Mouse (Mus musculus): ENCODE data around the gene D11Wsu47e. TPM values are rescaled to one million over a fixed set of nuclear protein-coding genes. Genes with fewer than 3 reads are reported as not detected.

Gene D11Wsu47e
- polyA plus RNA-seq (2015; fragmentation: Nextera tagmentation; extraction: Ambion mirVana) = 19.2 and 21.5 TPM in 2 replicates

DNA sequence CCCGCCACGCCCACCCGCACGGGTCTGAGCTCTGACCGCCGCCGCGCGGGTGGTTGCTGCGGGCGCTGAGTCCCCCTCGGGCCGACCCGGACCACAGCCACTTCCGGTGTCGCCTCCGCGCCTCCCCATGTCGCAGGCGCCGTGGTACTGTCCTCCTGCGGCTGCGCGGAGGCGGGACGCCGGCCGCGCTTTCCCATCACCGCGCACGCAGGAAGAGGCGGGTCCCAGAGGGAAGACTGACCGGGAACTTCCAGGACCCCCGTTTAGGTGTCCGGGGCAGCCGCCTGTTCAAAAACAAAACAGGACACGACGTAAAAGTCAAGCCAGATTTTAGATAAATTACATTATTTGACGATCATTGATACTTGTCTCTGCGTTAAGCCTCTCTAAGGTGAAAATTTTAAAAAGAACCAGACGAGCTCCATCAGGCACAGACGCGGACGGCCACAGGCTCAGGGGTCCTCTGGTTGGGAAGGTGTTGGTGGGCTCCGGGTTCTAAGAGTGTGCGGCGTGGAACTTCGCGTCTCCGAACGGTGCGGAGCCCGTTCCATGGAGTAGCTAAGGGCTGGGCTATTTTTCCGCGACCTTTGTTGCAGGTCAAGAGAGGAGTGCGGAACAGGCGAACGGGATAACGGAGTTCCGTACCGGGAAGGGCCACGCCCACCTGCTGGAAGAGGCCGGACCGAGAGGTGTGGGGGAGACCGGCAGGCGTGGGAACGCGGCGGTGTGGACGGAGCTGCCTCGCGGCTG is at the start of gene D11Wsu47e, which contains the start of gene Fam104a:
TSS of gene D11Wsu47e (plus strand) at position 456 of the 750 bp plus-strand sequence.
TSS of gene Fam104a (minus strand) at position 199 of the 750 bp plus-strand sequence.
- under 1% methylated on average over 57 of the region's 73 CpGs for WGBS
- ATAC-seq (ENCODE audit: insufficient number of reproducible peaks, low FRiP score, low TSS enrichment, low read depth) = peak; percentile 91
- Histone ChIP-seq H3K27me3 (no peaks in the 10 kb centered on the region), H3K27ac (peak within 1 kb of the TSS; percentile 96), H3K4me2 (peak within 1 kb of the TSS; percentile 74), H3K9ac (peak within 1 kb of the TSS; percentile 96), H3K4me1 (peaks cover 28% of the 10 kb centered on the region), H3K4me3 (peak within 1 kb of the TSS; percentile 96), H3K9me3 (no peaks in the 10 kb centered on the region), H3K36me3 (peaks cover 17% of the 10 kb centered on the region)

DNA sequence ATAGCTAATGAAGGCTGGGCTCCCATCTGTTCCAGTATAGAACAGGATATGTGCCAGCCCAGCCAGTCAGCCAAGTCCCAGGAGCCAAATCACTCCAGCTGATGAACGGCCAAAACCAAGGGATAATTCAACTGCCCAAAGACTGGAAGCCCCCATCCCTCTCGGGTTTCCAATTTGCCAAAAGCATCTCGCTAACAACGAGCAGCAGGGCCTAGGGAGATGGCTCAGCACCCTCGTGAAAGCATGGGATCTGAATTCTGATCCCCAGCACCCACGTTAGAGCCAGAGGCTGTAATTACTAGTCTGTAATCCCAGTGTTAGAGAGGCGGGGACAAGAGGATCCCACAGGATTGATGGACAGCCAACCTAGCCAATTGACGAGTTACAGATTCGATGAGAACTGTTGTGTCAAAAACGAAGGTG is 49.5 kb upstream of the D11Wsu47e start:
- no peak overlapping the region for H3K4me2 ChIP-seq
- no peaks in the 10 kb centered on the region for H3K9me3 ChIP-seq
- H3K27ac ChIP-seq = no peak overlapping the region
- H3K4me1 ChIP-seq = no peaks in the 10 kb centered on the region
- ATAC-seq (ENCODE audit: insufficient number of reproducible peaks, low FRiP score, low TSS enrichment, low read depth) = no peak
- H3K36me3 ChIP-seq = no peaks in the 10 kb centered on the region
- no peaks in the 10 kb centered on the region for H3K27me3 ChIP-seq
- H3K4me3 ChIP-seq = no peak overlapping the region
- H3K9ac ChIP-seq = no peak overlapping the region
- 59% methylated on average over 10 of the region's 10 CpGs for WGBS

GRCm38 (mm10) chr11:113638680-113639079 is 45.5 kb upstream of the D11Wsu47e start:
- no peaks in the 10 kb centered on the region for H3K4me1 ChIP-seq
- H3K27ac ChIP-seq = no peak overlapping the region
- no peaks in the 10 kb centered on the region for H3K9me3 ChIP-seq
- no peaks in the 10 kb centered on the region for H3K27me3 ChIP-seq
- no peak overlapping the region for H3K4me3 ChIP-seq
- no peak overlapping the region for H3K4me2 ChIP-seq
- H3K36me3 ChIP-seq = no peaks in the 10 kb centered on the region
- no peak for ATAC-seq (ENCODE audit: insufficient number of reproducible peaks, low FRiP score, low TSS enrichment, low read depth)
- 78% methylated on average over 12 of the region's 12 CpGs for WGBS
- no peak overlapping the region for H3K9ac ChIP-seq

- H3K36me3 ChIP-seq = no peaks in the 10 kb centered on the region
- ATAC-seq (ENCODE audit: insufficient number of reproducible peaks, low FRiP score, low TSS enrichment, low read depth) = no peak
- 84% methylated on average over 3 of the region's 3 CpGs for WGBS
- peaks cover 17% of the 10 kb centered on the region for H3K4me1 ChIP-seq
- H3K4me2 ChIP-seq = no peak overlapping the region
- H3K9me3 ChIP-seq = no peaks in the 10 kb centered on the region
- H3K4me3 ChIP-seq = no peak overlapping the region
- H3K9ac ChIP-seq = no peak overlapping the region
- H3K27me3 ChIP-seq = no peaks in the 10 kb centered on the region
- H3K27ac ChIP-seq = no peak overlapping the region
Observed at GRCm38 (mm10) chr11:113645181-113645580, 39.0 kb upstream of the D11Wsu47e start.

- no peaks in the 10 kb centered on the region for H3K9me3 ChIP-seq
- H3K4me2 ChIP-seq = 0 out of 2 replicates have a peak overlapping the region, but pooled peaks have one; percentile 8
- H3K36me3 ChIP-seq = peaks cover 15% of the 10 kb centered on the region
- no peak overlapping the region for H3K4me3 ChIP-seq
- no peak overlapping the region for H3K27ac ChIP-seq
- H3K4me1 ChIP-seq = peaks cover 31% of the 10 kb centered on the region
- WGBS = 3% methylated on average over 15 of the region's 15 CpGs
- H3K9ac ChIP-seq = no peak overlapping the region
- no peaks in the 10 kb centered on the region for H3K27me3 ChIP-seq
- no peak for ATAC-seq (ENCODE audit: insufficient number of reproducible peaks, low FRiP score, low TSS enrichment, low read depth)
Observed at GRCm38 (mm10) chr11:113648152-113648551, 36.1 kb upstream of the D11Wsu47e start.

GRCm38 (mm10) chr11:113648690-113649352 is 35.4 kb upstream of the D11Wsu47e start, which contains the start of gene Cog1:
Gene Cog1, plus strand, starts transcription at chr11:113649169.
- peaks cover 33% of the 10 kb centered on the region for H3K4me1 ChIP-seq
- H3K9me3 ChIP-seq = no peaks in the 10 kb centered on the region
- no peaks in the 10 kb centered on the region for H3K27me3 ChIP-seq
- H3K4me3 ChIP-seq = peak within 1 kb of the TSS; percentile 84
- peak within 1 kb of the TSS; percentile 70 for H3K4me2 ChIP-seq
- ATAC-seq (ENCODE audit: insufficient number of reproducible peaks, low FRiP score, low TSS enrichment, low read depth) = no peak
- H3K27ac ChIP-seq = peak within 1 kb of the TSS; percentile 91
- peaks cover 22% of the 10 kb centered on the region for H3K36me3 ChIP-seq
- WGBS = 37% methylated on average over 26 of the region's 26 CpGs
- H3K9ac ChIP-seq = peak within 1 kb of the TSS; percentile 89

GRCm38 (mm10) chr11:113649353-113650210 is 34.6 kb upstream of the D11Wsu47e start, which contains the start of gene Slc39a11:
Gene Slc39a11, minus strand, starts transcription at chr11:113650079.
- peak within 1 kb of the TSS; percentile 89 for H3K9ac ChIP-seq
- peak within 1 kb of the TSS; percentile 84 for H3K4me3 ChIP-seq
- peaks cover 39% of the 10 kb centered on the region for H3K4me1 ChIP-seq
- no peaks in the 10 kb centered on the region for H3K27me3 ChIP-seq
- H3K36me3 ChIP-seq = peaks cover 30% of the 10 kb centered on the region
- H3K27ac ChIP-seq = peak within 1 kb of the TSS; percentile 91
- WGBS = under 1% methylated on average over 90 of the region's 91 CpGs
- peak; percentile 65; the same call in 1 of the 2 replicates for ATAC-seq (ENCODE audit: insufficient number of reproducible peaks, low FRiP score, low TSS enrichment, low read depth)
- H3K4me2 ChIP-seq = peak within 1 kb of the TSS; percentile 70
- H3K9me3 ChIP-seq = no peaks in the 10 kb centered on the region

DNA sequence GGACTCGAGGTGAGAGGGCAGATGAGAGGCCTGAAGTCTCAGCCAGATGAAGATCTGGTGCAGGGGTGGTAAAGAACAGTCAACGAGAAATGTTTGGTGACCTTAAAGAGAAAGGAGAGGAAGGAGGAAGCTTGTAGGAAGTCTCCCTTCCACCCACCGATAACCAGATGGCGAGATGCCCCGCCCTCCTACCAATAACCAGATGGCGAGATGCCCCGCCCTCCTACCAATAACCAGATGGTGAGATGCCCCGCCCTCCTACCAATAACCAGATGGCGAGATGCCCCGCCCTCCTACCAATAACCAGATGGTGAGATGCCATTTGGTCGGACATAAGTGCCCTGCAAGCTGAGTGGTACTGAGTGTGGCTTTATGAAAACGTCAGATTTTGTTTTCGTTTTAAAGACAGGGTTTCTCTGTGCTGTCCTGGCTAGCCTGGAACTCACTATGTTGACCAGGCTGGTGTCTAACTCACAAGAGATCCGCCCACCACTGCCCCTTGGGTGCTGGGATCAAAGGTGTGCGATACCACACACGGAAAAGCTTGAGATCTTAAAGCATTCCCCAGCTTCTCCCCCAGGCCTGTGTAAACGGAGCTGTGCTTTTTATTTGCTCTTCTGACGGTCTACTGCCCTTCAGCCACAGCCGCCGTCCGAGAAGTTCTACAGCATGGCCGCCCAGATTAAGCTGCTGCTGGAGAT is 32.9 kb upstream of the D11Wsu47e start:
- Histone ChIP-seq H3K36me3 (peaks cover 47% of the 10 kb centered on the region), H3K4me1 (peaks cover 49% of the 10 kb centered on the region), H3K9me3 (no peaks in the 10 kb centered on the region), H3K9ac (no peak overlapping the region), H3K27ac (peak overlapping the region; percentile 17; the same call in 1 of the 2 replicates), H3K4me2 (no peak overlapping the region), H3K27me3 (no peaks in the 10 kb centered on the region), H3K4me3 (no peak overlapping the region)
- no peak for ATAC-seq (ENCODE audit: insufficient number of reproducible peaks, low FRiP score, low TSS enrichment, low read depth)
- 48% methylated on average over 22 of the region's 22 CpGs for WGBS

DNA sequence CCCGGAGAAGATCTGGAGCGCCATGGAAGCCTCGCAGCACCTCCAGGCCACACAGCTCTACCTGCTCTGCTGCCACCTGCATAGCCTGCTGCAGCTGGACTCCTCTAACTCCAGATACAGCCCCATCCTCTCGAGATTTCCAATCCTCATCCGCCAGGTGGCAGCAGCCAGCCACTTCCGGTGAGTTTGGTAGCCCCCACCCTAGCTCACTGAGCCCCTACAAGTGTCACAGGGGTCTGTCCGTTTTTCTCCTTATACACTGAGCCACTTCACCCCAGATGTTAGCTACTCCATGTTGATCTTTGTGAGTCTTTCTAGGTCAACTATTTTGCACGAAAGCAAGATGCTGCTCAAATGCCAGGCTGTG is 32.3 kb upstream of the D11Wsu47e start:
- Histone ChIP-seq H3K36me3 (peaks cover 52% of the 10 kb centered on the region), H3K27ac (no peak overlapping the region), H3K9ac (no peak overlapping the region), H3K9me3 (no peaks in the 10 kb centered on the region), H3K27me3 (no peaks in the 10 kb centered on the region), H3K4me1 (peaks cover 49% of the 10 kb centered on the region), H3K4me3 (no peak overlapping the region), H3K4me2 (no peak overlapping the region)
- ATAC-seq (ENCODE audit: insufficient number of reproducible peaks, low FRiP score, low TSS enrichment, low read depth) = no peak
- WGBS = 46% methylated on average over 8 of the region's 8 CpGs

DNA sequence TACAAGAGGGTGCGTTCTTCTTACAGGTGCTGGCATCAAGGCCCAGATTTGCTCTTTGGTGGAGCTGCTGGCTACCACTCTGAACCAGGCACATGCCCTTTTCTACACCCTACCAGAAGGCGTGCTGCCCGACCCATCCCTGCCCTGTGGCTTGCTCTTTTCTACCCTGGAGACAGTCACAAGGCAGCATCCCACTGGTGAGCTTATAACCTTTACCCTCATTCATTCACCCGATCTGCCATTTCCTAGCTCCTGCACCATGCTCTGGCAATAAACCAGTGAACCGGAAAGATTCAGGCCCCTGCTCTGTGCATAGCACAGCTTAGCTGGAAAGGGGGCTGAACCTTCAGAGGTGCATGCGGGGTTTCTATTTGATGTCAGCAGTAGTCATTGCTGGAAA is 31.7 kb upstream of the D11Wsu47e start:
- Histone ChIP-seq H3K4me2 (no peak overlapping the region), H3K36me3 (peaks cover 58% of the 10 kb centered on the region), H3K4me3 (no peak overlapping the region), H3K9me3 (no peaks in the 10 kb centered on the region), H3K27ac (no peak overlapping the region), H3K9ac (no peak overlapping the region), H3K4me1 (peaks cover 46% of the 10 kb centered on the region), H3K27me3 (no peaks in the 10 kb centered on the region)
- WGBS = 88% methylated on average over 6 of the region's 6 CpGs
- ATAC-seq (ENCODE audit: insufficient number of reproducible peaks, low FRiP score, low TSS enrichment, low read depth) = no peak

DNA sequence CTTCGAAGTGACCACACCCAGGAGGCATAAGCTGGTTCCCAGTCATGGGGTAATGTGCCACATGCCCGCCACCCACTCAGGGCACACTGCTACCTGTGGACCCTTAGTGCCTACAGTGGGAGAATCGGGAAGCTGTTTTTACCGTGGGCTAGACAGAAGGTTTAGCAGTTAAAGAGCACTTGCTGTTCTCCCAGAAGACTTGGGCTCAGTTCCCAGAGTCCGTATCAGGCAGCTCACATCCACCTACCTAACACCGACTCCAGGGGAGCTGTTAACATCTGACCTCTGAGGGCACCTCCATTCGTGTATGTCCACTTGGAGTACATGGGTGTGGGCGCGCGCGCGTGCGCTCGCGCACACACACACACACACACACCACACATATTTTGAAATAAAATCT is 30.1 kb upstream of the D11Wsu47e start:
- no peak for ATAC-seq (ENCODE audit: insufficient number of reproducible peaks, low FRiP score, low TSS enrichment, low read depth)
- peak overlapping the region; percentile 54 for H3K27ac ChIP-seq
- peaks cover 74% of the 10 kb centered on the region for H3K36me3 ChIP-seq
- H3K4me2 ChIP-seq = no peak overlapping the region
- no peaks in the 10 kb centered on the region for H3K27me3 ChIP-seq
- WGBS = 67% methylated on average over 15 of the region's 15 CpGs
- H3K4me3 ChIP-seq = no peak overlapping the region
- no peak overlapping the region for H3K9ac ChIP-seq
- H3K4me1 ChIP-seq = peaks cover 33% of the 10 kb centered on the region
- no peaks in the 10 kb centered on the region for H3K9me3 ChIP-seq

Data from limb, embryonic 15.5 days (tissue).